7 mouse cellular contexts compared by ENCODE assay signal in the genomic region with DNA sequence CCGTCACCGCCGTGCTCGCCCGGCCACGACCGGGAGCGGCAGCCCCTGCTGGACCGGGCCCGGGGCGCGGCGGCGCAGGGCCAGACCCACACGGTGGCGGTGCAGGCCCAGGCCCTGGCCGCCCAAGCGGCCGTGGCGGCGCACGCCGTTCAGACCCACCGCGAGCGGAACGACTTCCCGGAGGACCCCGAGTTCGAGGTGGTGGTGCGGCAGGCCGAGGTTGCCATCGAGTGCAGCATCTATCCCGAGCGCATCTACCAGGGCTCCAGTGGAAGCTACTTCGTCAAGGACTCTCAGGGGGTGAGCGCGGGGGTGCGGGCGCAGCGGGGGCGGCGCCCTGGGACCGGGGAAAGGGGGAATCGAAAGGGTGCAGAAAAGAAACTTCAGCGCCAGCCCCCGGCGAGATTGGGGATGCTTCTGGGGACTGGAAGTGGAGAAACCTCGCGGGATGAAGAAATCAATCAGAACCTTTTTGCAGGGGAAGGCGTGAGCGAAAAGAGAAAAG. TPM values are rescaled to one million over a fixed set of nuclear protein-coding genes. Genes with fewer than 3 reads are reported as not detected.
DNase-seq lines count a peak whose midpoint lies in the region; ATAC-seq and TF ChIP-seq lines count a peak whose summit lies in the region.

No protein-coding gene starts in this region.

- H3K9ac ChIP-seq in liver, embryonic 12.5 days, result peak overlapping the region; percentile 90
- peak overlapping the region; percentile 87 for H3K9ac ChIP-seq in neural tube, embryonic 14.5 days (replicated peaks; ENCODE audit: low read depth, low read length)

- H3K4me1 ChIP-seq in lung, adult 2 months (ENCODE audit: control insufficient read depth, insufficient read depth, low read length), result peaks cover 9% of the 10 kb centered on the region; the same call in 1 of the 2 replicates
- H3K4me1 ChIP-seq in forebrain, embryonic 10.5 days, result peaks cover 33% of the 10 kb centered on the region
- H3K4me1 ChIP-seq in liver, embryonic 12.5 days, result peaks cover 44% of the 10 kb centered on the region
- H3K4me1 ChIP-seq in neural tube, embryonic 14.5 days (ENCODE audit: control insufficient read depth, insufficient read depth, low read length), result peaks cover 15% of the 10 kb centered on the region

- DNase-seq in lung, adult 2 months, result no peak
- DNase-seq in lung, postnatal 14 days, result no peak
- DNase-seq in R1 (ENCODE audit: low read depth, low spot score), result peak; percentile 70
- DNase-seq in forebrain, embryonic 10.5 days (ENCODE audit: extremely low spot score, low spot score), result no peak
- no peak for DNase-seq in frontal cortex, postnatal 14 days (ENCODE audit: low spot score in 2 of 2)

- H3K4me2 ChIP-seq in liver, embryonic 12.5 days, result peak overlapping the region; percentile 96
- H3K4me2 ChIP-seq in neural tube, embryonic 14.5 days (ENCODE audit: low read depth, low read length), result peak overlapping the region; percentile 73

- TF ChIP-seq CTCF in lung, adult 2 months (IDR thresholded peaks at IDR 0.05; ENCODE audit: insufficient read depth, low read length), result no peak

- peak overlapping the region; percentile 91 for H3K27ac ChIP-seq in forebrain, embryonic 10.5 days
- peak overlapping the region; percentile 93 for H3K27ac ChIP-seq in liver, embryonic 12.5 days
- peak overlapping the region; percentile 89 for H3K27ac ChIP-seq in neural tube, embryonic 14.5 days (ENCODE audit: low read depth, low read length)

- H3K36me3 ChIP-seq in forebrain, embryonic 10.5 days (replicated peaks), result peaks cover 27% of the 10 kb centered on the region
- peaks cover 15% of the 10 kb centered on the region; the same call in 1 of the 2 replicates for H3K36me3 ChIP-seq in liver, embryonic 12.5 days
- peaks cover 5% of the 10 kb centered on the region; the same call in 1 of the 2 replicates for H3K36me3 ChIP-seq in neural tube, embryonic 14.5 days (ENCODE audit: control insufficient read depth, insufficient read depth, low read length)

- H3K27me3 ChIP-seq in forebrain, embryonic 10.5 days (ENCODE audit: poor library complexity, severe bottlenecking), result no peaks in the 10 kb centered on the region
- H3K27me3 ChIP-seq in liver, embryonic 12.5 days (replicated peaks), result no peaks in the 10 kb centered on the region
- no peaks in the 10 kb centered on the region; the same call in 1 of the 2 replicates for H3K27me3 ChIP-seq in neural tube, embryonic 14.5 days (ENCODE audit: control insufficient read depth, insufficient read depth, low read length)

- peak overlapping the region; percentile 88 for H3K4me3 ChIP-seq in lung, adult 2 months (replicated peaks; ENCODE audit: extremely low read depth, low read depth, low read length)
- peak overlapping the region; percentile 76 for H3K4me3 ChIP-seq in forebrain, embryonic 10.5 days
- peak overlapping the region; percentile 99 for H3K4me3 ChIP-seq in liver, embryonic 12.5 days
- peak overlapping the region; percentile 91 for H3K4me3 ChIP-seq in neural tube, embryonic 14.5 days (ENCODE audit: low read depth, low read length)

- no peaks in the 10 kb centered on the region for H3K9me3 ChIP-seq in forebrain, embryonic 10.5 days
- no peaks in the 10 kb centered on the region for H3K9me3 ChIP-seq in liver, embryonic 12.5 days (replicated peaks)
- no peaks in the 10 kb centered on the region for H3K9me3 ChIP-seq in neural tube, embryonic 14.5 days (ENCODE audit: control insufficient read depth, low read length)

- under 1% methylated on average over 52 of the region's 52 CpGs for WGBS in lung, adult 2 months
- under 1% methylated on average over 51 of the region's 52 CpGs for WGBS in forebrain, embryonic 10.5 days
- WGBS in liver, embryonic 12.5 days (ENCODE audit: insufficient replicate concordance), result under 1% methylated on average over 52 of the region's 52 CpGs
- WGBS in neural tube, embryonic 14.5 days, result under 1% methylated on average over 52 of the region's 52 CpGs

- peak; percentile 48 for ATAC-seq in liver, embryonic 12.5 days
- peak; percentile 68 for ATAC-seq in neural tube, embryonic 14.5 days (ENCODE audit: low read depth)

- no peak for TF ChIP-seq POLR2A in lung, adult 2 months (IDR thresholded peaks at IDR 0.05; ENCODE audit: borderline replicate concordance, extremely low read depth, low read depth, low read length)

RNA-seq across cellular contexts. Expression of a gene that starts 0.4 kb away (rescaled TPM):
- polyA plus RNA-seq in lung, adult 2 months (2012; rRNA removed), result 29.1 and 34.8 TPM in 2 replicates
- 21.3 and 23.3 TPM in 2 replicates for polyA plus RNA-seq in forebrain, embryonic 10.5 days (2016; fragmentation: Nextera tagmentation; extraction: Ambion mirVana)
- polyA plus RNA-seq in liver, embryonic 12.5 days (2016; fragmentation: Nextera tagmentation; extraction: Ambion mirVana), result 17.3 and 18.7 TPM in 2 replicates
- 35.3 and 40.7 TPM in 2 replicates for polyA plus RNA-seq in neural tube, embryonic 14.5 days (2014; fragmentation: Nextera tagmentation; extraction: Ambion mirVana)

RNA-seq across cellular contexts. Expression of a gene that starts 4.5 kb away (rescaled TPM):
- polyA plus RNA-seq in lung, adult 2 months (2012; rRNA removed), result 7.1 and 9.0 TPM in 2 replicates
- polyA plus RNA-seq in forebrain, embryonic 10.5 days (2016; fragmentation: Nextera tagmentation; extraction: Ambion mirVana), result 43.1 and 43.4 TPM in 2 replicates
- polyA plus RNA-seq in liver, embryonic 12.5 days (2016; fragmentation: Nextera tagmentation; extraction: Ambion mirVana), result 4.4 and 4.6 TPM in 2 replicates
- polyA plus RNA-seq in neural tube, embryonic 14.5 days (2014; fragmentation: Nextera tagmentation; extraction: Ambion mirVana), result 118 and 131 TPM in 2 replicates

RNA-seq across cellular contexts. Expression of a gene that starts 38.2 kb away (rescaled TPM):
- 46.8 and 69.6 TPM in 2 replicates for polyA plus RNA-seq in lung, adult 2 months (2012; rRNA removed)
- polyA plus RNA-seq in forebrain, embryonic 10.5 days (2016; fragmentation: Nextera tagmentation; extraction: Ambion mirVana), result 23.5 and 23.9 TPM in 2 replicates
- 14.7 and 14.9 TPM in 2 replicates for polyA plus RNA-seq in liver, embryonic 12.5 days (2016; fragmentation: Nextera tagmentation; extraction: Ambion mirVana)
- polyA plus RNA-seq in neural tube, embryonic 14.5 days (2014; fragmentation: Nextera tagmentation; extraction: Ambion mirVana), result 9.4 and 10.8 TPM in 2 replicates

RNA-seq across cellular contexts. Expression of a gene that starts 38.6 kb away (rescaled TPM):
- 1.1 and 1.4 TPM in 2 replicates for polyA plus RNA-seq in lung, adult 2 months (2012; rRNA removed)
- polyA plus RNA-seq in forebrain, embryonic 10.5 days (2016; fragmentation: Nextera tagmentation; extraction: Ambion mirVana), result not detected in 2 replicates
- 0.08 TPM in 1 of 2 replicates, not detected in the other for polyA plus RNA-seq in liver, embryonic 12.5 days (2016; fragmentation: Nextera tagmentation; extraction: Ambion mirVana)
- 0.15 TPM in 1 of 2 replicates, not detected in the other for polyA plus RNA-seq in neural tube, embryonic 14.5 days (2014; fragmentation: Nextera tagmentation; extraction: Ambion mirVana)

RNA-seq across cellular contexts. Expression of a gene that starts 45.3 kb away (rescaled TPM):
- 7.6 and 8.7 TPM in 2 replicates for polyA plus RNA-seq in lung, adult 2 months (2012; rRNA removed)
- 0.95 and 1.3 TPM in 2 replicates for polyA plus RNA-seq in forebrain, embryonic 10.5 days (2016; fragmentation: Nextera tagmentation; extraction: Ambion mirVana)
- polyA plus RNA-seq in liver, embryonic 12.5 days (2016; fragmentation: Nextera tagmentation; extraction: Ambion mirVana), result 11.6 and 11.9 TPM in 2 replicates
- 1.3 and 1.7 TPM in 2 replicates for polyA plus RNA-seq in neural tube, embryonic 14.5 days (2014; fragmentation: Nextera tagmentation; extraction: Ambion mirVana)
